Mouse (Mus musculus): ENCODE data around the gene Ncdn. TPM values are rescaled to one million over a fixed set of nuclear protein-coding genes. Genes with fewer than 3 reads are reported as not detected.
A peak's percentile ranks its signal among the peaks of the same experiment; 100 is the strongest.

The Ncdn gene
- polyA plus RNA-seq, 2 experiments, result 5.1 to 5.5 TPM

DNA sequence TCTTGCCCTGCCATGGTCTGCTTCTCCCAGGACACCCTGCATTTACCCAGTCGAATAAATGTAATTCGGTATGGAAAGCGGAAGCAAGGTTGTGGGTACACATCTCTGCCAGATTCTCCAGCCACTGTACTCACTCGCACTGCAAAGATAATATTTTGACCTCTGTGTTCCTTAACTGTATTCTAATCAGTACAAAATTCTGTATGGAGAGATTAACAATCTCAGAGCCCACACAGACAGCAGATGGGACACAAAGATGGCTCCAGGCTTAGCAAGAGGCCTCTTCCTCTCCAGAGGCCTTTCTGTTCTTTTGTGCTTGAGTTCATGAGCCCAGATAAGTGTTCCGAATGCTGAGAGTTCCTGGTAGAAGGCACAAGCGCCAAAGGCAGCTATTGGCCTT, 20.6 kb upstream of the Ncdn start:
- DNase-seq (ENCODE audit: low read depth in 3 of 3, low spot score in 3 of 3) (no peak), ATAC-seq (ENCODE audit: insufficient read depth) (no peak)
- WGBS (ENCODE audit: insufficient replicate concordance), result 76% methylated on average over 6 of the region's 6 CpGs
- Histone ChIP-seq H3K4me3 (ENCODE audit: insufficient read depth in 1 of 2, low read depth in 2 of 2, low read length in 2 of 2) (no peak overlapping the region), H3K27ac (no peak overlapping the region), H3K27me3 (ENCODE audit: control insufficient read depth, insufficient read depth, low read length) (no peaks in the 10 kb centered on the region), H3K9ac (replicated peaks) (no peak overlapping the region), H3K9me3 (ENCODE audit: control insufficient read depth, low read length) (no peaks in the 10 kb centered on the region), H3K4me2 (ENCODE audit: low read depth) (no peak overlapping the region), H3K4me1 (replicated peaks; ENCODE audit: control insufficient read depth in 2 of 2, insufficient read depth in 2 of 2, low read length in 1 of 2) (peaks cover 0 to 7% of the 10 kb centered on the region in 2 experiments; a peak in 2 of 4 replicates), H3K36me3 (replicated peaks; ENCODE audit: control insufficient read depth, insufficient read depth, low read depth) (no peaks in the 10 kb centered on the region)
- no peak for TF ChIP-seq CTCF (IDR thresholded peaks at IDR 0.05; ENCODE audit: low read depth)
- TF ChIP-seq EP300 (IDR thresholded peaks at IDR 0.05; ENCODE audit: low read depth), result no peak

DNA sequence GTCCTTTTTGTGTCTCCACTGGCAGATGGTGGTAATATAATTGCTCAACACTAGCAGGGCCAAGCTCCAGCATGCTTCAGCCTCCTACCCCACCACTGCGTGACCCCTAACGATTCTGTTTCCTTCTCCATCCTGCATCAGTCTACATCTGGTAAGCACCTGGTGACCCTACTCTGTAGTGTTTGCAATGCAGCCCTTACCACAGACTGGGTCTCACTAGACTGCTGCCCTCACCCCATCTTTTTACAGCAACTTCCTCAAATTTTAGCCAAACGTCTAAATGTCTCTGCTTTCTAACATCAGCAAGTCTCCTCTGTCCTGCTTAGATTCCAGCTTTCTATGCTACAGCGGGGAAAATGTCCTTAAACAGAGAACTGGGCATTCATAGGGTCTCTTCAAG, 17.6 kb upstream of the Ncdn start:
- Histone ChIP-seq H3K9ac (replicated peaks) (no peak overlapping the region), H3K27ac (no peak overlapping the region), H3K27me3 (ENCODE audit: control insufficient read depth, insufficient read depth, low read length) (no peaks in the 10 kb centered on the region), H3K4me3 (ENCODE audit: insufficient read depth in 1 of 2, low read depth in 2 of 2, low read length in 2 of 2) (no peak overlapping the region), H3K9me3 (ENCODE audit: control insufficient read depth, low read length) (no peaks in the 10 kb centered on the region), H3K4me1 (replicated peaks; ENCODE audit: control insufficient read depth in 2 of 2, insufficient read depth in 2 of 2, low read length in 1 of 2) (peaks cover 0 to 7% of the 10 kb centered on the region in 2 experiments; a peak in 2 of 4 replicates), H3K36me3 (replicated peaks; ENCODE audit: control insufficient read depth, insufficient read depth, low read depth) (no peaks in the 10 kb centered on the region), H3K4me2 (ENCODE audit: low read depth) (no peak overlapping the region)
- no peak for TF ChIP-seq CTCF (IDR thresholded peaks at IDR 0.05; ENCODE audit: low read depth)
- no peak for TF ChIP-seq EP300 (IDR thresholded peaks at IDR 0.05; ENCODE audit: low read depth)
- DNase-seq (ENCODE audit: low read depth in 3 of 3, low spot score in 3 of 3), result no peak
- no peak for ATAC-seq (ENCODE audit: insufficient read depth)
- 65% methylated on average over 4 of the region's 4 CpGs for WGBS (ENCODE audit: insufficient replicate concordance)

DNA sequence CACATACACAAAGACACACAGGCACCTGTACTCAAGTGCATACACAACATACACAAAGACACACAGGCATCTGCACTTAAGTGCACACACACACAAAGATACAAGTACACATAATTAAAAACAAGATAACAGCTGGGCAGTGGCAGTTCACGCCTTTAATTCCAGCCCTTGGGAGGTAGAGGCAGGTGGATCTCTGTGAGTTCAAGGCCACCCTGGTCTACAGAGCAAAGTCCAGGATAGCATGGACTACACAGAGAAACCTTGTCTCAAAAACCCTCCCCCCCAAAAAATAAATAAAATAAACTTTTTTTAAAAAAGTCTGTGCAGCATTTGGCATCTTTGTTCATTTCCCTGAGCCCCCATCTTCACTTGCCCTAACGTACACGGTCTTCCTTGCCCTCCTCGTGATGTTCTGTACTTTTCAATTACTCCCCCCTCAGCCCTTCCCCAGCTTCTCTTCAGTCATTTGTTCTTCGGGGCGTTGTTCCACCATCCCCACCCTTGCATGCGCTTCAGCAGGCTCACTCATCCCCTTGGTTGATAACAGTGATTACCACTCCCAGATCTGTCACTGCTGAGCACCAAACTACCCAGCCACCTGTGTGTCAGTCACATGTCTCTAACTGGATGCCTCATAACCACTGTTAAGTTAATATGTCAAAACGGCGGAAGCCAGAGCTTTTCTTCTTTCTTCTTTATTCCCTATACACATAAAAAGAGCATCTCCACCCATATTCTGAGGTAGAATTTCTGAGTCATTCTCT, 16.7 kb upstream of the Ncdn start:
- no peak overlapping the region for H3K4me3 ChIP-seq (ENCODE audit: insufficient read depth in 1 of 2, low read depth in 2 of 2, low read length in 2 of 2)
- no peaks in the 10 kb centered on the region for H3K27me3 ChIP-seq (ENCODE audit: control insufficient read depth, insufficient read depth, low read length)
- DNase-seq (ENCODE audit: low read depth in 3 of 3, low spot score in 3 of 3) (no peak), ATAC-seq (ENCODE audit: insufficient read depth) (peak; percentile 59; the same call in 1 of the 2 replicates)
- WGBS (ENCODE audit: insufficient replicate concordance), result 54% methylated on average over 9 of the region's 9 CpGs
- no peak overlapping the region for H3K4me2 ChIP-seq (ENCODE audit: low read depth)
- peaks cover 0 to 7% of the 10 kb centered on the region in 2 experiments; a peak in 2 of 4 replicates for H3K4me1 ChIP-seq (replicated peaks; ENCODE audit: control insufficient read depth in 2 of 2, insufficient read depth in 2 of 2, low read length in 1 of 2)
- H3K9ac ChIP-seq (replicated peaks), result no peak overlapping the region
- H3K27ac ChIP-seq, result no peak overlapping the region
- H3K9me3 ChIP-seq (ENCODE audit: control insufficient read depth, low read length), result no peaks in the 10 kb centered on the region
- H3K36me3 ChIP-seq (replicated peaks; ENCODE audit: control insufficient read depth, insufficient read depth, low read depth), result no peaks in the 10 kb centered on the region
- TF ChIP-seq EP300 (IDR thresholded peaks at IDR 0.05; ENCODE audit: low read depth), result no peak
- no peak for TF ChIP-seq CTCF (IDR thresholded peaks at IDR 0.05; ENCODE audit: low read depth)

DNA sequence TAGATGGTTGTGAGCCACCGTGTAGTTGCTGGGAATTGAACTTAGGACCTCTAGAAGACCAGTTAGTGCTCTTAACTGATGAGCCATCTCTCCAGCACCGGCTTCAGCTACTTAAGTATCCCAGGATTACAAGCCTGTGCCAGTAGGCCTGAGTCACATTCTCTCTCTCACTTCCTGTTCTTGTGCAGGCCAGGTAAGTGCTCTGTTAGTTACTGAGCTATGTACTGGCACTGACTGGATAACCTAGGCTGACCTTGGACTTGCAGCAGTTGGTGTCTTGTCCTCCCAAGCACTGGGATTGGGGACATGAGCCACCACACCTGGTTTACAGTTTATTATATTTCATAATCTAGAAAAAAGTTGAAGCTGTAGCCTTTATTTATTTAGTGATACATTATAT, 10.2 kb upstream of the Ncdn start:
- H3K27ac ChIP-seq, result no peak overlapping the region

DNA sequence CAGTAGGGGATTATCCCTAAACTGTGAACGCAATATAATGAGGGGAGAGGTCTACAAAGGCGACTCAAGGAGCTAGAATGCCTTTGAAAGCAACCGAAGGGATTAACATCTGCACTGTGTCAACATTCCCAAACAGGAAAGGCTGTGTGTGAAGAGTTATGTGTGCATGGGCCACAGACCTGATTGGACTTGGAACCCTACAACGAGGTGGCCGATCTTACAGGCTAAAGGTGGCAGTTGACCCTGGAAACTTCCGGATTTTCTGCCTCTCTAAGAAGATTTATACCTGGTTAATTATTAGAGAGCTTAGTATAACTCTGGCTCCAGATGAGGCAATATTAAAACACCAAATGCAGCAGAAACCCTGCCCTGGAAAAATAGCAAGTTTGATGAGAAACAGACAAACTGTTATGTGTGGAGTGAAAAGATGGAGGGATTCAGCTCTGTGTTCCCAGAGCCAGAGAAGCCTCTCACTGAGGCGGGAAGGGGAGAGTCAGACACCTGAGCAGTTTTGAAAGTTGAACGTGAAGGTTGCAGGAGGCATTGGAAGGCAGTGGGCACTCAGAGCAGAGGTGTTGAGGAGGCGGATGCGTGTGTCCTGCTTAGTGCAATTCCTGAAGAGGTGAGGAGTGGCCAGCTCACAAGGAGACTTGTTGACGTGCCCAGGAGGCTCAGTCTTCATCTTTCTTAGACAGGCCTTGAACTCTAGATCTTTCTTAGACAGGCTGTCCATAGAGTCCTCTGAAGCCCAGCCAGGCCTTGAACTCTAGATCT, 9.5 kb upstream of the Ncdn start:
- ATAC-seq (ENCODE audit: insufficient read depth) (no peak), DNase-seq (ENCODE audit: low read depth in 3 of 3, low spot score in 3 of 3) (no peak)
- H3K4me2 ChIP-seq (ENCODE audit: low read depth), result no peak overlapping the region

More for the DNA sequence above, 10.2 kb upstream of the Ncdn start:
- WGBS (ENCODE audit: insufficient replicate concordance), result 69% methylated on average over 2 of the region's 2 CpGs
- no peak for DNase-seq (ENCODE audit: low read depth in 3 of 3, low spot score in 3 of 3)
- ATAC-seq (ENCODE audit: insufficient read depth), result no peak
- Histone ChIP-seq H3K9me3 (ENCODE audit: control insufficient read depth, low read length) (no peaks in the 10 kb centered on the region), H3K9ac (replicated peaks) (no peak overlapping the region), H3K27me3 (ENCODE audit: control insufficient read depth, insufficient read depth, low read length) (no peaks in the 10 kb centered on the region), H3K36me3 (replicated peaks; ENCODE audit: control insufficient read depth, insufficient read depth, low read depth) (no peaks in the 10 kb centered on the region; the same call in 1 of the 2 replicates), H3K4me3 (ENCODE audit: insufficient read depth in 1 of 2, low read depth in 2 of 2, low read length in 2 of 2) (no peak overlapping the region), H3K4me1 (replicated peaks; ENCODE audit: control insufficient read depth in 2 of 2, insufficient read depth in 2 of 2, low read length in 1 of 2) (0 out of 4 replicates have a peak, but pooled peaks cover 0 to 2% of the 10 kb centered on the region in 2 experiments), H3K4me2 (ENCODE audit: low read depth) (no peak overlapping the region)
- TF ChIP-seq CTCF (IDR thresholded peaks at IDR 0.05; ENCODE audit: low read depth) (no peak), EP300 (IDR thresholded peaks at IDR 0.05; ENCODE audit: low read depth) (no peak)

More for the DNA sequence above, 9.5 kb upstream of the Ncdn start:
- TF ChIP-seq CTCF (IDR thresholded peaks at IDR 0.05; ENCODE audit: low read depth) (no peak), EP300 (IDR thresholded peaks at IDR 0.05; ENCODE audit: low read depth) (no peak)
- Histone ChIP-seq H3K4me1 (replicated peaks; ENCODE audit: control insufficient read depth in 2 of 2, insufficient read depth in 2 of 2, low read length in 1 of 2) (0 out of 4 replicates have a peak, but pooled peaks cover 0 to 2% of the 10 kb centered on the region in 2 experiments), H3K36me3 (replicated peaks; ENCODE audit: control insufficient read depth, insufficient read depth, low read depth) (no peaks in the 10 kb centered on the region; the same call in none of the 2 replicates), H3K27me3 (ENCODE audit: control insufficient read depth, insufficient read depth, low read length) (no peaks in the 10 kb centered on the region), H3K9me3 (ENCODE audit: control insufficient read depth, low read length) (no peaks in the 10 kb centered on the region), H3K4me3 (ENCODE audit: insufficient read depth in 1 of 2, low read depth in 2 of 2, low read length in 2 of 2) (no peak overlapping the region), H3K9ac (replicated peaks) (no peak overlapping the region; the same call in 1 of the 2 replicates), H3K27ac (no peak overlapping the region)
- 69% methylated on average over 11 of the region's 11 CpGs for WGBS (ENCODE audit: insufficient replicate concordance)

Data from liver, embryonic 14.5 days (tissue).